Comparison of ENCODE assay signal across 21 mouse cellular contexts in the genomic region with DNA sequence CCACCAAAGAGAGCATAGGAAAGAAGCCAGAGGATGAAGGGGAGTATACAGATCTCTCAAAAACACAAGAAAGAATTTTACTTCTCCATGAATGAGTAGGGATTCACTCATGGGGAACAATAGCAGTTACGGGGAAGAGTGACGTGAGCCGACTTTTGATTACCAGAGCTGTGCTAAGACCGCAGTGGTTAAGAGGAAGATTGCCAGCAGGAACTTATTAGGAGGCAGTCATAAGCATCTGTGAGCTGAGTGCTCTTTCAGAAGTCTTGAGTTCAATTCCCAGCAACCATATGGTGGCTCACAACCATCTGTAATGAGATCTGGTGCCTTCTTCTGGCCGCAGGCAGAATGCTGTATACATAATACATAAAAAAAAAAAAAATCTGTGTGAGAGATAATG.
"Had no signal": no experiment of that assay in that cellular context is flagged by ENCODE, and none has a peak within 500 bp of the region (broad histone marks: within the 10 kb centered on the region; RNA-seq: fewer than 3 reads in every experiment).

No protein-coding gene starts in this region.

- H3K9ac ChIP-seq: liver, postnatal 0 days; lung, embryonic 15.5 days; midbrain, embryonic 12.5 days; neural tube, embryonic 13.5 days; neural tube, embryonic 15.5 days had no signal

- DNase-seq: liver, postnatal 0 days; lung, adult 2 months; lung, postnatal 14 days; lung, postnatal 4 days; midbrain, embryonic 14.5 days; retina, postnatal 1 day; right cerebral cortex, adult 18-20 months; right cerebral cortex, postnatal 25 days; right cerebral cortex, postnatal 4 days; spleen, adult 18-20 months; thymus, adult 18-20 months; thymus, postnatal 14 days; thymus, postnatal 36 days had no signal

- ATAC-seq: liver, postnatal 0 days; lung, postnatal 0 days; midbrain, embryonic 16.5 days had no signal

- H3K27ac ChIP-seq: lung, embryonic 15.5 days; midbrain, embryonic 10.5 days; midbrain, embryonic 12.5 days; neural tube, embryonic 13.5 days; neural tube, embryonic 15.5 days had no signal

- H3K4me3 ChIP-seq: lung, embryonic 15.5 days; midbrain, embryonic 10.5 days; midbrain, embryonic 12.5 days; myocyte; neural tube, embryonic 13.5 days; neural tube, embryonic 15.5 days had no signal

- H3K9me3 ChIP-seq: lung, embryonic 15.5 days; midbrain, embryonic 10.5 days; midbrain, embryonic 12.5 days; neural tube, embryonic 13.5 days; neural tube, embryonic 15.5 days had no signal

- H3K4me2 ChIP-seq: lung, embryonic 15.5 days; midbrain, embryonic 12.5 days; neural tube, embryonic 13.5 days; neural tube, embryonic 15.5 days had no signal

- H3K27me3 ChIP-seq: lung, embryonic 15.5 days; midbrain, embryonic 12.5 days; neural tube, embryonic 13.5 days; neural tube, embryonic 15.5 days had no signal

- H3K4me1 ChIP-seq: lung, embryonic 15.5 days; midbrain, embryonic 10.5 days; midbrain, embryonic 12.5 days; neural tube, embryonic 13.5 days; neural tube, embryonic 15.5 days had no signal

- H3K36me3 ChIP-seq: lung, embryonic 15.5 days; midbrain, embryonic 10.5 days; midbrain, embryonic 12.5 days; neural tube, embryonic 13.5 days had no signal
